ENCODE assay signal across 7 mouse cellular contexts in the genomic region with DNA sequence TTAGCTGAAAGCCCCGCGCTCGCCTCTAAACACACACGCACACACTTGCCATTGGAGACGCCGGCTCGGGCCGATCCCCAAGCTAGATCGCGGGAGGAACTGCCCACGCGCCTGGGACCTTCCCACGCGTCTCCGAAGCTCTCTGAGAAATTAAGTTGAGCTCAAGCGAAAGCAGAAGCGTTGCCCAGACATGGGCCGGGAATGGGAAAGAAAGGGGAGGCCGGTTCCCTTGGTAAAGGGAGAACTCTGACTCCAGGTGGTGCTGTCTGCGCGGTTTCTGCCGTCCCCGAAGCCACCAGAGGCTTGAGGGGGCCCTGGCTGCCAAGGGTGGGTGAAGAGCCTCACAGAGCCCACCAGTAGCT. TPM values are rescaled to one million over a fixed set of nuclear protein-coding genes. Genes with fewer than 3 reads are reported as not detected.
A peak's percentile ranks its signal among the peaks of the same experiment; 100 is the strongest.
DNase-seq lines count a peak whose midpoint lies in the region; ATAC-seq and TF ChIP-seq lines count a peak whose summit lies in the region.

A gene (minus strand): TSS at position 210 of the 362 bp plus-strand sequence.

- peak within 1 kb of the TSS; percentile 52 for H3K4me3 ChIP-seq in bone marrow, adult 2 months (replicated peaks; ENCODE audit: control insufficient read depth, low read depth, low read length)
- H3K4me3 ChIP-seq in embryonic facial prominence, embryonic 14.5 days (ENCODE audit: low read depth, low read length): peak within 1 kb of the TSS; percentile 75
- H3K4me3 ChIP-seq in limb, embryonic 14.5 days (replicated peaks; ENCODE audit: low read length): peak within 1 kb of the TSS; percentile 84
- peak within 1 kb of the TSS; percentile 75 for H3K4me3 ChIP-seq in midbrain, embryonic 15.5 days
- H3K4me3 ChIP-seq in stomach, embryonic 14.5 days (ENCODE audit: low read depth, low read length): peak within 1 kb of the TSS; percentile 83

- peak; percentile 43; the same call in 1 of the 2 replicates for TF ChIP-seq CTCF in bone marrow, adult 2 months (IDR thresholded peaks at IDR 0.05; ENCODE audit: control insufficient read depth, insufficient read depth, low read length)

- peak; percentile 66; the same call in 1 of the 2 replicates for ATAC-seq in embryonic facial prominence, embryonic 14.5 days (ENCODE audit: low read depth)
- peak; percentile 76 for ATAC-seq in limb, embryonic 14.5 days (ENCODE audit: low FRiP score, low read depth)
- peak; percentile 74 for ATAC-seq in midbrain, embryonic 15.5 days (replicated peaks)
- ATAC-seq in stomach, embryonic 14.5 days (ENCODE audit: insufficient number of reproducible peaks, insufficient read depth, low FRiP score, low read depth): peak; percentile 48; the same call in 1 of the 2 replicates

- H3K27me3 ChIP-seq in embryonic facial prominence, embryonic 14.5 days (replicated peaks; ENCODE audit: control insufficient read depth, insufficient read depth, low read length): no peaks in the 10 kb centered on the region
- H3K27me3 ChIP-seq in limb, embryonic 14.5 days (ENCODE audit: control insufficient read depth, insufficient read depth, low read length): no peaks in the 10 kb centered on the region
- peaks cover 7% of the 10 kb centered on the region; the same call in 1 of the 2 replicates for H3K27me3 ChIP-seq in midbrain, embryonic 15.5 days (replicated peaks)
- H3K27me3 ChIP-seq in stomach, embryonic 14.5 days (ENCODE audit: control insufficient read depth, insufficient read depth, low read length): no peaks in the 10 kb centered on the region

- DNase-seq in embryonic facial prominence, embryonic 14.5 days (ENCODE audit: low spot score): peak; percentile 94
- peak; percentile 82 to 85 for DNase-seq in heart, adult 9 months (ENCODE audit: low spot score in 2 of 2)
- peak; percentile 79 for DNase-seq in kidney, adult 9 months
- peak; percentile 91 for DNase-seq in limb, embryonic 14.5 days (ENCODE audit: low spot score)

- peak within 1 kb of the TSS; percentile 89 for H3K4me2 ChIP-seq in embryonic facial prominence, embryonic 14.5 days (ENCODE audit: low read depth, low read length)
- H3K4me2 ChIP-seq in limb, embryonic 14.5 days (replicated peaks; ENCODE audit: low read depth, low read length, severe bottlenecking): peak within 1 kb of the TSS; percentile 87
- H3K4me2 ChIP-seq in midbrain, embryonic 15.5 days: peak within 1 kb of the TSS; percentile 95
- peak within 1 kb of the TSS; percentile 52 for H3K4me2 ChIP-seq in stomach, embryonic 14.5 days (replicated peaks; ENCODE audit: low read depth, low read length)

- no peaks in the 10 kb centered on the region for H3K9me3 ChIP-seq in embryonic facial prominence, embryonic 14.5 days (ENCODE audit: control insufficient read depth, low read length)
- no peaks in the 10 kb centered on the region for H3K9me3 ChIP-seq in limb, embryonic 14.5 days (ENCODE audit: control insufficient read depth, low read length)
- H3K9me3 ChIP-seq in midbrain, embryonic 15.5 days: no peaks in the 10 kb centered on the region
- 0 out of 2 replicates have a peak, but pooled peaks cover 3% of the 10 kb centered on the region for H3K9me3 ChIP-seq in stomach, embryonic 14.5 days (ENCODE audit: control insufficient read depth, low read depth, low read length)

- no peaks in the 10 kb centered on the region for H3K4me1 ChIP-seq in bone marrow, adult 2 months (ENCODE audit: control insufficient read depth, insufficient read depth, low read length)
- H3K4me1 ChIP-seq in embryonic facial prominence, embryonic 14.5 days (ENCODE audit: control insufficient read depth, insufficient read depth, low read length): peaks cover 51% of the 10 kb centered on the region
- peaks cover 64% of the 10 kb centered on the region for H3K4me1 ChIP-seq in limb, embryonic 14.5 days (ENCODE audit: control insufficient read depth, insufficient read depth, low read length)
- H3K4me1 ChIP-seq in midbrain, embryonic 15.5 days: peaks cover 43% of the 10 kb centered on the region
- H3K4me1 ChIP-seq in stomach, embryonic 14.5 days (ENCODE audit: control insufficient read depth, insufficient read depth, low read length): peaks cover 48% of the 10 kb centered on the region

- H3K27ac ChIP-seq in bone marrow, adult 2 months (ENCODE audit: control insufficient read depth, insufficient read depth, low read depth, low read length, poor library complexity): peak within 1 kb of the TSS; percentile 38; the same call in 1 of the 2 replicates
- peak within 1 kb of the TSS; percentile 94 for H3K27ac ChIP-seq in embryonic facial prominence, embryonic 14.5 days (replicated peaks; ENCODE audit: low read depth, low read length)
- peak within 1 kb of the TSS; percentile 98 for H3K27ac ChIP-seq in limb, embryonic 14.5 days (replicated peaks; ENCODE audit: low read depth, low read length)
- H3K27ac ChIP-seq in midbrain, embryonic 15.5 days: peak within 1 kb of the TSS; percentile 86
- peak within 1 kb of the TSS; percentile 97 for H3K27ac ChIP-seq in stomach, embryonic 14.5 days (ENCODE audit: low read length)

- under 1% methylated on average over 23 of the region's 23 CpGs for WGBS in bone marrow, adult 2 months
- 0% methylated on average over 23 of the region's 23 CpGs for WGBS in embryonic facial prominence, embryonic 14.5 days
- WGBS in limb, embryonic 14.5 days: under 1% methylated on average over 23 of the region's 23 CpGs
- under 1% methylated on average over 23 of the region's 23 CpGs for WGBS in midbrain, embryonic 15.5 days
- under 1% methylated on average over 23 of the region's 23 CpGs for WGBS in stomach, embryonic 14.5 days

- no peaks in the 10 kb centered on the region for H3K36me3 ChIP-seq in embryonic facial prominence, embryonic 14.5 days (ENCODE audit: control insufficient read depth, insufficient read depth, low read length)
- no peaks in the 10 kb centered on the region for H3K36me3 ChIP-seq in limb, embryonic 14.5 days (ENCODE audit: control insufficient read depth, insufficient read depth, low read length)
- no peaks in the 10 kb centered on the region for H3K36me3 ChIP-seq in midbrain, embryonic 15.5 days (replicated peaks)
- no peaks in the 10 kb centered on the region for H3K36me3 ChIP-seq in stomach, embryonic 14.5 days (ENCODE audit: control insufficient read depth, insufficient read depth, low read length)

- H3K9ac ChIP-seq in embryonic facial prominence, embryonic 14.5 days (ENCODE audit: low read depth, low read length): peak within 1 kb of the TSS; percentile 91
- H3K9ac ChIP-seq in limb, embryonic 14.5 days (ENCODE audit: low read depth, low read length, severe bottlenecking): peak within 1 kb of the TSS; percentile 95
- H3K9ac ChIP-seq in midbrain, embryonic 15.5 days: peak within 1 kb of the TSS; percentile 79
- peak within 1 kb of the TSS; percentile 96 for H3K9ac ChIP-seq in stomach, embryonic 14.5 days (replicated peaks; ENCODE audit: low read depth, low read length)

- no peak for TF ChIP-seq POLR2A in bone marrow, adult 2 months (IDR thresholded peaks at IDR 0.05; ENCODE audit: borderline replicate concordance, control insufficient read depth, low read depth, low read length)
- 0 out of 2 replicates have a peak, but pooled peaks have one; percentile 23 for TF ChIP-seq POLR2A in limb, embryonic 14.5 days (IDR thresholded peaks at IDR 0.05; ENCODE audit: borderline replicate concordance, extremely low read depth, insufficient read depth, insufficient read length)

RNA-seq across cellular contexts. Expression of the gene that starts here (rescaled TPM):
- polyA plus RNA-seq in bone marrow, adult 2 months (2011; ENCODE audit: insufficient read depth, insufficient read length, low replicate concordance, missing spikeins): 2.5 and 11.3 TPM in 2 replicates
- polyA plus RNA-seq in embryonic facial prominence, embryonic 14.5 days (2014; fragmentation: Nextera tagmentation; extraction: Ambion mirVana): 139 and 160 TPM in 2 replicates
- 294 and 361 TPM in 2 replicates for polyA plus RNA-seq in limb, embryonic 14.5 days (2012; rRNA removed)
- 200 and 235 TPM in 2 replicates for polyA plus RNA-seq in limb, embryonic 14.5 days (2014; fragmentation: Nextera tagmentation; extraction: Ambion mirVana)
- 106 and 108 TPM in 2 replicates for polyA plus RNA-seq in midbrain, embryonic 15.5 days (2015; fragmentation: Nextera tagmentation; extraction: Ambion mirVana)
- polyA plus RNA-seq in stomach, embryonic 14.5 days (2014; fragmentation: Nextera tagmentation; extraction: Ambion mirVana): 233 and 235 TPM in 2 replicates

Comparison
In these comparisons a context has a peak if more than half of its experiments do, and no peak if none do; other contexts are left out.
1. Peak in every context shown above with its lines: DNase-seq, ATAC-seq, H3K4me3 ChIP-seq and H3K27ac ChIP-seq.
2. H3K27ac ChIP-seq: peak in every context shown above with its lines; median percentile 98 in limb, embryonic 14.5 days; 97 in stomach, embryonic 14.5 days; 94 in embryonic facial prominence, embryonic 14.5 days; 86 in midbrain, embryonic 15.5 days; 38 in bone marrow, adult 2 months.